Mouse (Mus musculus) liver, adult 10 weeks (tissue): ENCODE results near the gene Pcyt2. TPM values are rescaled to one million over a fixed set of nuclear protein-coding genes. Genes with fewer than 3 reads are reported as not detected.

Experiments
- polyA plus RNA-seq: library from polyadenylated mRNA; stranded (reverse); fragments of 350-450 nt; fragmentation: Illumina TruSeq; extraction: RNeasy Lipid Tissue Mini Kit (QIAGEN cat#74804); gene quantifications from one replicate; pipeline ENCODE4 v1.2.3, GENCODE M21; 2014; ENCODE audit warnings: low read depth, low replicate concordance

Pcyt2 gene
- 110 TPM for polyA plus RNA-seq

GRCm38 (mm10) chr11:120617519-120618112 is at the start of gene Pcyt2:
Gene Pcyt2 (minus strand): TSS chr11:120617936.

GRCm38 (mm10) chr11:120661076-120661460 is 43.3 kb upstream of the Pcyt2 start, which contains the start of gene Notum:
Gene Notum (minus strand): TSS chr11:120661175.

DNA sequence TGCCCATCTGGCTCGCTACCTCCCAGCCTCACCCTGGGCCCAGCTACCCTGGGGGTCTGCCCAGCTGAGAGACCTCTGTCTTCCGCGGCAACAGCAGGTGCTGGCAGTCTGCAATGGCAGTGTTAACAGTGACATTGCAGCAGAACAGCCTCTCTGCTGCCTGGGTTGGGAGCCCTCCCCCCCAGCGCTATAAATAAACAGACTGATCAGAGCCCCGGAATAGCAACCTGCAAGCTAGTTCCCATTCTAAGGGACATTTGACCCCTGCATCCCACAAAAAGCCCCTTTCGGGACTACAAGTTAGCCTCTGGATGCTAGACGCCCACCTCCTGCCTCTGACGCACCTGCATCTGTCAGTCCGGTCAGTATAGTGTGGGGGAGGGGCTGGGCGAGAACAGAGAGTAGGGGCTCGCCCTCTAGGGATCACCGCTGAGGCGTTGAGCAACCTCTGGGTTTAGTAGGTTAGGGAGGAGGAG is 30.3 kb upstream of the Pcyt2 start, which contains the start of gene Myadml2:
Gene Myadml2 (minus strand): TSS at position 158 of the 476 bp plus-strand sequence.

DNA sequence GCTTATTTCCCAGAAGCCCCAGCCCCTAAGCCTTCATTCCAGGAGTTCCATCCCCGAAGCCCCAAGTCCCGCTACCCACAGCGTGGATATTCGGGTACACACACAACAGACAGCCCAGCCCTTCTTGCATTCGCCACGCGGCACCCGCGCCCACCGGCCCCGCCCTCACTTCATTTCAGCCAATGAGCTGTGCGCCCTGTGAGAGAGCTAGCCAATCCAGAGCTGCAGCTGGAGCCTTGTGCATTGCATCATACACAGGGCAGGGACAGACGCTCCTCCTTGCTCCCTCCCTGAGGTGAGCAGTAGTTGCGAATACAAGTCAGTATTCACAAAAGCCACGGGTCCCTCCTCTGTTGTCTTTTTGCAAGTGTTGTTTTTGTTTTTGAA is 25.9 kb upstream of the Pcyt2 start, which contains the start of gene Pycr1:
Gene Pycr1 (minus strand): TSS at position 169 of the 387 bp plus-strand sequence.

GRCm38 (mm10) chr11:120633520-120634343 is 16.0 kb upstream of the Pcyt2 start, which contains the start of gene Mafg:
Gene Mafg (minus strand): TSS chr11:120633600.

DNA sequence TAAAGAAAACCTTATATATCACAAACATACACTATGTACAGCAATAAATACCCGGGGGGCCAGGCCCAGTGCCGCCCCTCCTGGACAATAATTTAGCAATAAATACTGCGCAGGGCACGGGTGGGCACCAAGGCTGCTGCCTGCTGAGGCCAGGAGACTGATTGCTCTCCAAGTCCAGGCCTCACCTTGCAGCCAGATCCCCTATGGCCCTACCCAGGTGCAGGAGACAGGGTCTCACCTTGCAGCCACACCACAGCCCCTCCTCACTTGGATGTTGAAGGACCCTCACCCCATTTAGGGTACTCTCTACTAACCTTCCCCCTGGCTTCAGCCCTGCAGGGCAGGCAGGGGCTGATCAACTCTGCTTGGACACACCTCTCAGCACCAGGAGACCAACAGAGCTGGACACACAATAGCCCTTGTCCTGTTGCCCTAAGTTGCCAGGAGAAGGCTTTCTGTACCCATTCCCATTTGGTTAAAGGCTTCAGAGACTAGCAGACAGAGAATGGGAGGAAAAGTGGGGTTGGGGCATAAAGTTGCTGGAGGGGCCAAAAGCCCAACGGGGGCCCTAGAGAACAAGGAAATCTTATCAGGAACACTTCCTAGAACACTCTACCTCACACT is 7.5 kb upstream of the Pcyt2 start, which contains the start of gene Sirt7:
Gene Sirt7 (minus strand): TSS at position 89 of the 624 bp plus-strand sequence.

DNA sequence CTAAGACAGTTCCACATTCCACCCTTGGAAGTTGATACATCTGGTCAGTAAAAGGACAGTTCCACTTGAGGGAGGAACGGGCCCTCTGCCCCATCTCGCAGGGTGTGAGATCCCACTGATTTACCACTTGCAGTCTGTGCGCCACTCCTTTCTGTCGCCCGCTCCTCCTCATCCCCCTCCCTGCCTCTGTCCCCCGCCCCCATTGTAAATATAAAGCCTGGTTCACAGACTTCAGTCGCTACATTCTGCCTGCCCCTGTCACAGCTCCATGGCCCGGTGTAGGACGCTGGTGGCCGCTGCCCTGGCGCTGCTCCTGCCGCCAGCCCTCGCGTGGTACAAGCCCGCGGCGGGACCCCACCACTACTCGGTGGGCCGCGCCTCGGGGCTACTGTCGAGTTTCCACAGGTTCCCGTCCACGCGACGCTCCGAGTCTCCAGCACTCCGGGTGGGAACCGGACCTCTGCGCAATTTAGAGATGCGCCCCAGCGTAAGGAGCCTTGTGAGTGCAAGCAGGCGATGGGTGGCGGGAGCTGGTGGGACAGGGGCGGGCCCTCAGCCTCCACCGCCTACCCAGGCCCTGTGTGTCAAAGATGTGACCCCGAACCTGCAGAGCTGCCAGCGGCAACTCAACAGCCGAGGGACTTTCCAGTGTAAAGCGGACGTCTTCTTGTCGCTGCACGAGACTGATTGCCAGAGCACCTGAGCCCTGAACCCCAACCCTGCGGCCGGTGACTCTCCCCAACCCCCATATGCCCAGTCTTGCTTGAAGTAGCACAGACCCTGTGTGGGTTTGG is 9.3 kb downstream of the Pcyt2 start, which contains the start of gene Npb:
Gene Npb (plus strand): TSS at position 237 of the 794 bp plus-strand sequence.

DNA sequence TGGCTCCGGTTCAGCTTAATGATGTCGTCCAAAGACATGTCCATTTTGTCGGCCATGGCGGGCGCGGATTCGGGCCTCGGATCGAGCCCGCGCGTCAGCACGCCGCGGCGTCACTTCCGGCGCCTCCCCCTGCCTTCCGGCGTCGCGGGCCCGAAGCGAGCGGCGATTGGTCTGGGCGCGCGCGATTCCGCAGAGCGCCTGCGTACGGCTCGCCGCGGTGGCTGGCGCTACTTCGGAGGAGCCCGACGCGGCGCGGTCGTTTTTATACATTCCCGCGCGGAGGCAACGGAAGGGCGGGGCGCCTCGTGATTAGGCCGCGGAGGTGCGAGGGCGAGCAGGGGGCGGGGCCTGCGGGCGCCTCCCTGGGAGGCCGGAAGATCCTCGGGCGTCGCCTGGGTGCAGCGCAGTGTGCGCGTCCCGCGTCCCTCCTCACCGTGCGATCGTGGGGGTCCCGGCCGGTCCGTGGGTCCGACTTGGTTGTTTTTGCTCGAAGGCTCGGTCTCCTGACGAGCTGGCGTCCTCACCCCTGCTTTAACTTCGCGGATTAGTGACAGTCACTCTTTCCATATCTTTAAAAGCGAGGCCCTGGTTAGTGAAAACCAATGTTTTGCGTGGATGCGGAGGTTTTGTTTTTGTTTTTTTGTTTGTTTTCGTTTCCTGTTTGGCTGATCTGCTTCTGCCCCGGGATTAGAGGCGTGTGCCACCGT is 19.3 kb downstream of the Pcyt2 start, which contains the start of the genes Alyref and Anapc11:
Gene Alyref (minus strand): TSS at position 83 of the 707 bp plus-strand sequence.
Gene Anapc11 (plus strand): TSS at position 139 of the 707 bp plus-strand sequence.

DNA sequence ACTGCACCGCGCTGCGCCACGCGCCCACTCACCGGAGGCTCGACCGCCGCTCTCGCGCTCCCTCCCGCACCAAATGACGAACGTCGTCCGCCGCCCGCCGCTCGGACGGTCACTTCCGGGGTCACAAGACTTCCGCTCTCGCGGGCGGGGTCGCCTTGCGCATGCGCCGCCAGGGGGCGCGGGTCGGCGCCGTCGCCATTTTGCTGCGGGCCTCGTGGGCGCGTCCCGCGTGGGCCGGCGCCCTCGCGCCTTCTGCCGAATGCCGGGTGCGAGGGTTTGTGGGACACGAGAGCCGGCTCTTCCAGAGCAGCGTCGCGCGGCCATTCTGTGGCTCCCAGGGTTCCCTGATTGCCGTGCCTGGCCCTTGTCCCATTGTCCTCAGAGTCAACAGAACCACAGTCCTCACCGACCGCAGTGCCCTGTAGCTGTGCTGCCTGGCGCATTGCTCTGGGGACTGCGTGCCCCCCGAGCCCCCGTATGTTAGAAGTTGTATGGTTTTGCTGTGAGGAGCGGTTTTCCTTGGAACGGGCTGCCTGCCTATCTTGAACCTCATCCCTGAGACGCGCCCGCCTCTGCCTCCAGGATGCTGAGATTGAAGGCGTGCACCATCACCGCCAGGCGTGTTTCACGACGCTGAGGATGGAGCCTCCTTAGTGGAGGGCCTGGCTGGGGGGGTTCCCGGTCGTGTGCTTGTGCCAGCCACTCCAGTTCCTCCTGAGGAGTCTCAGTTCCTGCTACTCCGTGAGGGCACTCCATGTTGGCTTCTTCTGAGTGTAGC is 36.1 kb downstream of the Pcyt2 start, which contains the start of gene Arhgdia:
Gene Arhgdia (minus strand): TSS at position 135 of the 778 bp plus-strand sequence.

GRCm38 (mm10) chr11:120572752-120573584 is 44.8 kb downstream of the Pcyt2 start, which contains the start of gene P4hb:
Gene P4hb (minus strand): TSS chr11:120573253.

Other genes starting within 250 kb of the Pcyt2 start
- gene Faap100, start 239.2 kb downstream of the Pcyt2 start, polyA plus RNA-seq = not detected
- gene Nploc4, start 180.2 kb downstream of the Pcyt2 start, polyA plus RNA-seq = 20.5 TPM
- not detected for gene Tspan10, start 175.3 kb downstream of the Pcyt2 start, polyA plus RNA-seq
- gene Pde6g, start 164.4 kb downstream of the Pcyt2 start, polyA plus RNA-seq = not detected
- 0.56 TPM for gene Oxld1, start 159.9 kb downstream of the Pcyt2 start, polyA plus RNA-seq
- gene Ccdc137, start 159.8 kb downstream of the Pcyt2 start, polyA plus RNA-seq = 5.4 TPM
- 6.2 TPM for gene Arl16, start 150.3 kb downstream of the Pcyt2 start, polyA plus RNA-seq
- gene Mrpl12, start 133.3 kb downstream of the Pcyt2 start, polyA plus RNA-seq = 8.1 TPM
- 5.5 TPM for gene Slc25a10, start 126.1 kb downstream of the Pcyt2 start, polyA plus RNA-seq
- 16.2 TPM for gene Gcgr, start 87.2 kb downstream of the Pcyt2 start, polyA plus RNA-seq
- gene Mcrip1, start 68.2 kb downstream of the Pcyt2 start, polyA plus RNA-seq = 1.0 TPM
- gene Ppp1r27, start 66.8 kb downstream of the Pcyt2 start, polyA plus RNA-seq = not detected
- 507 TPM for gene P4hb, start 44.7 kb downstream of the Pcyt2 start, polyA plus RNA-seq
- gene Arhgdia, start 36.3 kb downstream of the Pcyt2 start, polyA plus RNA-seq = 9.6 TPM
- 8.3 TPM for gene Alyref, start 19.6 kb downstream of the Pcyt2 start, polyA plus RNA-seq
- 5.2 TPM for gene Anapc11, start 19.5 kb downstream of the Pcyt2 start, polyA plus RNA-seq
- not detected for gene Npb, start 9.5 kb downstream of the Pcyt2 start, polyA plus RNA-seq
- gene Sirt7, start 7.3 kb upstream of the Pcyt2 start, polyA plus RNA-seq = 8.9 TPM
- gene Mafg, start 15.7 kb upstream of the Pcyt2 start, polyA plus RNA-seq = 13.1 TPM
- gene Pycr1, start 25.8 kb upstream of the Pcyt2 start, polyA plus RNA-seq = not detected
- not detected for gene Myadml2, start 30.2 kb upstream of the Pcyt2 start, polyA plus RNA-seq
- 1.4 TPM for gene Notum, start 43.2 kb upstream of the Pcyt2 start, polyA plus RNA-seq
- gene Aspscr1, start 55.0 kb upstream of the Pcyt2 start, polyA plus RNA-seq = 5.6 TPM
- gene Cenpx, start 95.8 kb upstream of the Pcyt2 start, polyA plus RNA-seq = 4.1 TPM
- 0.16 TPM for gene Lrrc45, start 96.0 kb upstream of the Pcyt2 start, polyA plus RNA-seq
- not detected for gene Rac3, start 103.5 kb upstream of the Pcyt2 start, polyA plus RNA-seq
- 13.1 TPM for gene Dcxr, start 109.3 kb upstream of the Pcyt2 start, polyA plus RNA-seq
- not detected for gene Cbr2, start 114.2 kb upstream of the Pcyt2 start, polyA plus RNA-seq
- gene Hmga1b, start 144.9 kb upstream of the Pcyt2 start, polyA plus RNA-seq = not detected
- 0.87 TPM for gene Rfng, start 166.3 kb upstream of the Pcyt2 start, polyA plus RNA-seq
- 8.5 TPM for gene Gps1, start 166.3 kb upstream of the Pcyt2 start, polyA plus RNA-seq
- gene Dus1l, start 178.5 kb upstream of the Pcyt2 start, polyA plus RNA-seq = 16.2 TPM
- 6.6 TPM for gene Fasn, start 206.6 kb upstream of the Pcyt2 start, polyA plus RNA-seq